Mouse (Mus musculus): ENCODE results near the gene Fam107a.

The Fam107a gene

GRCm38 (mm10) chr14:8257521-8258334 is 60.1 kb downstream of the Fam107a start:
- DNase-seq (ENCODE audit: low read depth, low spot score) = no peak

DNA sequence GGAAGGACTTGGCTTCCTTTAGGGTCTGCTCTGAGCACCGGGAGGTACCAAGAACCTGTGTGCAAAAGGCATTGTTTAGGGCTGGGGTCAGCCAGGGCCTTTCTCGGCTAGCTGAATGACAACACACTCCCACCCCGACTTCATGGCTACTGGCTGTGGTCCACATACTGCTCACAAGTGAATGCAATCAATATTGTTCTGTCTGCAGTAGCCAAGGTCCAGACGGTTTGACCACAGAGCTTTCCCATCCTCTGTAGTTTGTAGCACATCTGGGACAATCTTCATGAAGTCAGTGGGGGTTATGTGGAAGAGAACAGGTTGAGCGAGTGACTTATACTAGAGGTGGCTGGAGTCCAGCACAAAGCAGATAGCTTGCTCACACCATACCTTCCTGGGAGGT is 60.9 kb downstream of the Fam107a start:
- DNase-seq (ENCODE audit: low read depth, low spot score) = no peak

DNA sequence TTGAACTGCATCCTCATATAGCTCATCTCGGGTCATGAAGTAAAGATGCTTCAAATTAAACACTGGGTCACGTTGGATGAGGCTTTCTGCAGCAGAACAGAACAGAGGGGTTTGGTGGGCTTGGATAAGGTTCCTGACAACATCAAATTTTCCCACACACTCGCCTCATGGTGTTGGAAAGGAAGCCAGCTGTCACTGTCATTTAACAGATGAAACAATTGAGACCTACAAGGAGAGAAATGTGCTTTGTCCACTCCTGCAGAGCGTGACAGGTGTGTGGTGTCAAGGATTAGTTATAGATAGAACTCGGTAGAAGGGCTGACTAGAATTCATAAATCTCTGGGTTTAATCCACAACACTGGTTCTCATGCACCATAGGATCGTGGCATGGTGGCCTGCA is 61.8 kb downstream of the Fam107a start:
- DNase-seq (ENCODE audit: low read depth, low spot score) = no peak

GRCm38 (mm10) chr14:8255076-8255729 is 62.6 kb downstream of the Fam107a start:
- DNase-seq (ENCODE audit: low read depth, low spot score) = peak; percentile 45

DNA sequence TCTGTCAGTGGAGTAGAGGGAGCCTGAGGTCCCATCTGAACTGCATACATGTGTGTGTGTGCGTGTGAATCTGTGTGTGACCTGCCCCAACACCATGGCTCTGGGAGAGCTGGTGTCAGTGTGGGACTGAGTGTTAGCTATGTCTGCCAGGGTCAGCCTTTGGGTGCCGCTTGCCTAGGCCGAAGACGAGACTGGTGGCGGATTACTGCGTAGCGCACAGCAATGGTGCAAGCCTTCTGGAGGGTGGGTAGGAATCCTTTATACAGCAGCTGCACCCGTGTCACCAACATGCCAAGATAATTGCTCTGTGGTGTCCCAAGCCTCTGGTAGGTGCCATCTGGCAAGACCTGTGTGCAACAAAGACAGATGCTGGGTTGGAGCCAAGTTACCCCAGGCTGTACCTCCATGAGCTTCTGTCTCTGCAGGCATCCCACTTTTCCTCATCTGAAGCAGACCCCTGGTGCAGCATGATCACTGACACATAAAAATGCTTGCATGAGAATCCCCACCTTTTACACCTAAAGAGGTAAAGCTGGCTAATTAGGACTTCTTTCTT is 66.4 kb downstream of the Fam107a start:
- no peak for DNase-seq (ENCODE audit: low read depth, low spot score)

- no peak for DNase-seq (ENCODE audit: low read depth, low spot score)
Observed at GRCm38 (mm10) chr14:8250141-8250871, 67.5 kb downstream of the Fam107a start.

DNA sequence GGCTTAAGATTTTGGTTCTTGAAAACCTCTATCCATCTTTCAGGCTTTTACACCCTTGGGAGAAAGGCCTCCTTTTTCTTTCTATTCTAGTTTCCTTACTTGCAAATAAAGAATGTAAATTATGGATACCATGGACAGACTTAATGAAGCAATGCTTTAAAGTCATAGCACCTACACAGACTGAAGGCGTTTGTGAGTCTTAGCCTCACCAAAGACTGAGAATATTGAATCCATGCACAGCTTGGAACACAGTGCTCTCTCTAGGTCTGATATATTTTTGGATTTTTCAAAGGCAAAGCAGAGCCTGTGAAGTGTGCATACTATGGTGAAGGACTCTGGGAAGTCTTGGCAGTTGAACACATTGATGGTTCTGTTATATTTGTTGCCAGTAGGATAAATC is 68.6 kb downstream of the Fam107a start:
- no peak for DNase-seq (ENCODE audit: low read depth, low spot score)

DNA sequence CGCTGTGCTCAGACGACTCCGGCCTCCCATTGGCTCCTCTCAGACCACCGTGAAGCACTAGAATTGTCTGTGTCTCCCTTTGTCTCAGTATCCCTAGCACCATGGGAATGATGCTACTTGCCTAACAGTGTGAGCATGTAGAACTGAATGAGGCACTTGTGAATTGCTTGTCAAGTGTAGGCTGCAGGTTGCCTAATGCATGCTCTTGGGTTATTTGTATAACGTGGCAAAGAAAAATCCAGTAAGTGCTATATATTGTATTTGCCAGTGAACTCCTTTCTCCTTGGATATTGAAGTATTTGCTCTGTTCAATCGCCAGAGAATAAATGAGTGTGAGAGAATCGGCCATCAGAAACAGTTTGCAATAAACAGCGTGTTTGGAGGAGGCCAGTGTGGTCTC is 70.9 kb downstream of the Fam107a start:
- DNase-seq (ENCODE audit: low read depth, low spot score) = no peak

All from forelimb bud, embryonic 11.5 days (tissue).